Mouse (Mus musculus): Measurements from ENCODE around the gene Sptssb. TPM values are rescaled to one million over a fixed set of nuclear protein-coding genes. Genes with fewer than 3 reads are reported as not detected.

The Sptssb gene
- total and polyA plus RNA-seq, 2 experiments from 2014 or later: 0.67 to 1.3 TPM

GRCm38 (mm10) chr3:69872661-69873327 is 13.1 kb upstream of the Sptssb start:
- ATAC-seq (no peak; the same call in 1 of the 2 replicates), DNase-seq (peak; percentile 10)
- no peak overlapping the region for H3K9ac ChIP-seq
- H3K27me3 ChIP-seq (ENCODE audit: insufficient read depth, low read length): no peaks in the 10 kb centered on the region
- H3K4me3 ChIP-seq (ENCODE audit: low read depth, low read length): no peak overlapping the region
- H3K9me3 ChIP-seq (ENCODE audit: low read length): no peaks in the 10 kb centered on the region
- H3K36me3 ChIP-seq (ENCODE audit: insufficient read depth): no peaks in the 10 kb centered on the region
- TF ChIP-seq CTCF (IDR thresholded peaks at IDR 0.05; ENCODE audit: low read depth): no peak
- H3K4me2 ChIP-seq (ENCODE audit: low read depth): no peak overlapping the region
- no peak overlapping the region for H3K27ac ChIP-seq (ENCODE audit: low read depth, low read length)
- 83% methylated on average over 6 of the region's 6 CpGs for WGBS
- no peaks in the 10 kb centered on the region for H3K4me1 ChIP-seq (ENCODE audit: insufficient read depth)

- Histone ChIP-seq H3K9ac (no peak overlapping the region), H3K36me3 (ENCODE audit: insufficient read depth) (no peaks in the 10 kb centered on the region), H3K27me3 (ENCODE audit: insufficient read depth, low read length) (no peaks in the 10 kb centered on the region), H3K27ac (ENCODE audit: low read depth, low read length) (no peak overlapping the region), H3K9me3 (ENCODE audit: low read length) (no peaks in the 10 kb centered on the region), H3K4me2 (ENCODE audit: low read depth) (no peak overlapping the region), H3K4me1 (ENCODE audit: insufficient read depth) (no peaks in the 10 kb centered on the region), H3K4me3 (ENCODE audit: low read depth, low read length) (no peak overlapping the region)
- 81% methylated on average over 14 of the region's 14 CpGs for WGBS
- ATAC-seq: no peak
- no peak for TF ChIP-seq CTCF (IDR thresholded peaks at IDR 0.05; ENCODE audit: low read depth)
- DNase-seq: no peak
Measured at GRCm38 (mm10) chr3:69871174-69871573, 11.4 kb upstream of the Sptssb start.

- no peak overlapping the region for H3K4me2 ChIP-seq (ENCODE audit: low read depth)
- no peak overlapping the region for H3K9ac ChIP-seq
- no peaks in the 10 kb centered on the region for H3K36me3 ChIP-seq (ENCODE audit: insufficient read depth)
- H3K4me3 ChIP-seq (ENCODE audit: low read depth, low read length): no peak overlapping the region
- H3K4me1 ChIP-seq (ENCODE audit: insufficient read depth): no peaks in the 10 kb centered on the region
- H3K27ac ChIP-seq (ENCODE audit: low read depth, low read length): no peak overlapping the region
- TF ChIP-seq CTCF (IDR thresholded peaks at IDR 0.05; ENCODE audit: low read depth): no peak
- DNase-seq: no peak
- no peak for ATAC-seq
- 88% methylated on average over 8 of the region's 8 CpGs for WGBS
- H3K9me3 ChIP-seq (ENCODE audit: low read length): no peaks in the 10 kb centered on the region
- no peaks in the 10 kb centered on the region for H3K27me3 ChIP-seq (ENCODE audit: insufficient read depth, low read length)
Measured at GRCm38 (mm10) chr3:69869702-69870101, 10.0 kb upstream of the Sptssb start.

GRCm38 (mm10) chr3:69861789-69862395 is 2.2 kb upstream of the Sptssb start:
- Histone ChIP-seq H3K27me3 (ENCODE audit: insufficient read depth, low read length) (no peaks in the 10 kb centered on the region), H3K9me3 (ENCODE audit: low read length) (no peaks in the 10 kb centered on the region), H3K4me2 (ENCODE audit: low read depth) (peak overlapping the region; percentile 85), H3K27ac (ENCODE audit: low read depth, low read length) (no peak overlapping the region), H3K4me3 (ENCODE audit: low read depth, low read length) (peak overlapping the region; percentile 47), H3K4me1 (ENCODE audit: insufficient read depth) (0 out of 2 replicates have a peak, but pooled peaks cover 6% of the 10 kb centered on the region), H3K36me3 (ENCODE audit: insufficient read depth) (no peaks in the 10 kb centered on the region), H3K9ac (no peak overlapping the region)
- DNase-seq: no peak
- TF ChIP-seq CTCF (IDR thresholded peaks at IDR 0.05; ENCODE audit: low read depth): no peak
- ATAC-seq: no peak
- 61% methylated on average over 9 of the region's 9 CpGs for WGBS

GRCm38 (mm10) chr3:69860589-69861521 is 1.1 kb upstream of the Sptssb start:
- no peaks in the 10 kb centered on the region for H3K9me3 ChIP-seq (ENCODE audit: low read length)
- peak overlapping the region; percentile 85 for H3K4me2 ChIP-seq (ENCODE audit: low read depth)
- H3K27ac ChIP-seq (ENCODE audit: low read depth, low read length): no peak overlapping the region
- TF ChIP-seq CTCF (IDR thresholded peaks at IDR 0.05; ENCODE audit: low read depth): peak; percentile 60
- H3K4me1 ChIP-seq (ENCODE audit: insufficient read depth): 0 out of 2 replicates have a peak, but pooled peaks cover 6% of the 10 kb centered on the region
- no peaks in the 10 kb centered on the region for H3K27me3 ChIP-seq (ENCODE audit: insufficient read depth, low read length)
- WGBS: under 1% methylated on average over 40 of the region's 40 CpGs
- H3K9ac ChIP-seq: peak overlapping the region; percentile 44
- H3K36me3 ChIP-seq (ENCODE audit: insufficient read depth): no peaks in the 10 kb centered on the region
- peak; percentile 95 for ATAC-seq
- peak; percentile 84 for DNase-seq
- peak overlapping the region; percentile 47 for H3K4me3 ChIP-seq (ENCODE audit: low read depth, low read length)

GRCm38 (mm10) chr3:69839485-69839884 is 20.3 kb downstream of the Sptssb start:
- no peak for DNase-seq
- ATAC-seq: no peak
- no peaks in the 10 kb centered on the region for H3K36me3 ChIP-seq (ENCODE audit: insufficient read depth)
- H3K4me3 ChIP-seq (ENCODE audit: low read depth, low read length): no peak overlapping the region
- H3K4me2 ChIP-seq (ENCODE audit: low read depth): no peak overlapping the region
- H3K9ac ChIP-seq: no peak overlapping the region
- WGBS: 88% methylated on average over 6 of the region's 6 CpGs
- no peak overlapping the region for H3K27ac ChIP-seq (ENCODE audit: low read depth, low read length)
- H3K4me1 ChIP-seq (ENCODE audit: insufficient read depth): no peaks in the 10 kb centered on the region
- no peaks in the 10 kb centered on the region for H3K9me3 ChIP-seq (ENCODE audit: low read length)
- TF ChIP-seq CTCF (IDR thresholded peaks at IDR 0.05; ENCODE audit: low read depth): no peak
- H3K27me3 ChIP-seq (ENCODE audit: insufficient read depth, low read length): no peaks in the 10 kb centered on the region

Measured in forebrain, postnatal 0 days (tissue).